Mouse (Mus musculus) effector memory CD4-positive, alpha-beta T cell, adult 7 months (primary cell): ENCODE data around the gene Gm38100. TPM values are rescaled to one million over a fixed set of nuclear protein-coding genes. Genes with fewer than 3 reads are reported as not detected.

ENCODE experiments used
- polyA plus RNA-seq: library from polyadenylated mRNA; unstranded; fragments of 100-300 nt; shearing (Covaris generic); gene quantifications from one replicate; pipeline ENCODE4 v1.2.1, GENCODE M21; 2017

The Gm38100 gene
- 0.46 TPM for polyA plus RNA-seq

GRCm38 (mm10) chr1:175920029-175920428 lies at the start of gene Gm38100:
Gm38100 (plus strand) TSS chr1:175920329.

GRCm38 (mm10) chr1:175880453-175881296 lies 39.5 kb upstream of the Gm38100 start, which contains the start of gene Exo1:
Exo1 (plus strand) TSS chr1:175880581.

Other genes with a start within 250 kb of the Gm38100 start
- gene Opn3, start 227.6 kb upstream of the Gm38100 start, polyA plus RNA-seq = not detected
- gene Chml, start 227.4 kb upstream of the Gm38100 start, polyA plus RNA-seq = 0.79 TPM
- not detected for gene Wdr64, start 221.7 kb upstream of the Gm38100 start, polyA plus RNA-seq
- 2.1 TPM for gene Exo1, start 39.7 kb upstream of the Gm38100 start, polyA plus RNA-seq
- gene Rbm8a2, start 58.8 kb downstream of the Gm38100 start, polyA plus RNA-seq = 0.79 TPM